Mouse (Mus musculus) testis, adult 2 months (tissue): Measurements from ENCODE around the gene Mast3.

ENCODE experiments used
- CTCF ChIP-seq: fragments of 200-500 bp; IDR thresholded peaks from 2 replicates; pipeline ENCODE4 v1.5.1; 2012; ENCODE audit warnings: low read depth, mild to moderate bottlenecking, inconsistent platforms, low read length, moderate library complexity; ENCODE audit not compliant: control insufficient read depth, insufficient read depth, insufficient replicate concordance
- POLR2A ChIP-seq: fragments of 200-500 bp; IDR thresholded peaks from 2 replicates; pipeline ENCODE4 v1.6.1; 2012; ENCODE audit warnings: low read depth, mild to moderate bottlenecking, inconsistent platforms, low read length, moderate library complexity; ENCODE audit not compliant: control insufficient read depth

GRCm38 (mm10) chr8:70742981-70743655 is 61.7 kb downstream of the Mast3 start:
- TF ChIP-seq POLR2A: no peak
- TF ChIP-seq CTCF: no peak
